Mouse (Mus musculus): Measurements from ENCODE around the gene Olfr91.
A peak's percentile ranks its signal among the peaks of the same experiment; 100 is the strongest.
"Not testable (repeated sequence)": the region's sequence is repeated elsewhere in the genome, so short reads cannot be mapped to it uniquely, and the experiment has no call there.

Gene Olfr91

GRCm38 (mm10) chr17:37098178-37098577 is at the start of gene Olfr91:
Olfr91 (minus strand) TSS chr17:37098278.
- DNase-seq (ENCODE audit: low read depth) = no peak

- DNase-seq (ENCODE audit: low read depth) = not testable (repeated sequence)
These were observed 33.3 kb upstream of the Olfr91 start for GRCm38 (mm10) chr17:37131366-37131765.

DNA sequence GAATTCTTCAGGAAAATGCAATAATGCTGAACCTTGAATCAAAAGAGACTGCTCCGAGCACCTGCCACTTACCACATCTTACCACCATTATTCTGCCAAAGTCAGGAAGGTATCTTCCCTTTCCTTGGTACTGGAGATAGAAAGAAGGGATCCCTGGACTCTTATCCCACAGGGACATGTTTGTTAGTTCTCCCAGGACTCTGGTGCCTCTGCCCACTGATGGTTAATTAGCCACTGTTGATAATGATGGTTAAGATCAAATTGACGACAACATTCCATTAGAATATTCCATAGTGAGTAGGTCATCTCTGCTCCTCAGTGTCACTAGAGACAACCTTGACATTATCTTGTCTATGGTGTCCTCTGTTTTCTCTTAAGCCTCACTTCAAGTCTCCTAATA is 21.9 kb upstream of the Olfr91 start, which contains the start of gene Olfr92:
Gene Olfr92, minus strand, starts transcription at position 101 of the 400 bp plus-strand sequence.
- no peak for DNase-seq (ENCODE audit: low read depth)

DNA sequence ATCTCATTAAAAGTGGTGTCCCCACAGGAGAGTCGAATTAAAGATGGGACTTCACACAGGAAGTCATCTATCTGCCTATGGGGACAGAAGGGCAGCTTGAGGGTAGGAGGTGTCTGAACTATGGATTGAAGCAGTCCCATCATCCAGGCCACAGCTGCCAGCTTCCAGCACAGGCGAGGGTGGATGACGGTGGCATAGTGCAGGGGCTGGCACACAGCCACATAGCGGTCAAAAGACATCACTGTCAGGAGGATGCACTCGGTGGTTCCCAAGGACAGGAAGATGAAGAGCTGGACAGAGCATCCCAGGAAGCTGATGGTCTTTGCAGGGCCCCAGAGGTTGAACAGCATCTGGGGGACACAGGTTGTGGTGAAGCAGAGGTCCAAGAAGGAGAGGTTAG is 4.8 kb downstream of the Olfr91 start:
- DNase-seq (ENCODE audit: low read depth) = no peak

- DNase-seq (ENCODE audit: low read depth) = no peak
These were observed 5.9 kb downstream of the Olfr91 start for GRCm38 (mm10) chr17:37092198-37092597.

DNA sequence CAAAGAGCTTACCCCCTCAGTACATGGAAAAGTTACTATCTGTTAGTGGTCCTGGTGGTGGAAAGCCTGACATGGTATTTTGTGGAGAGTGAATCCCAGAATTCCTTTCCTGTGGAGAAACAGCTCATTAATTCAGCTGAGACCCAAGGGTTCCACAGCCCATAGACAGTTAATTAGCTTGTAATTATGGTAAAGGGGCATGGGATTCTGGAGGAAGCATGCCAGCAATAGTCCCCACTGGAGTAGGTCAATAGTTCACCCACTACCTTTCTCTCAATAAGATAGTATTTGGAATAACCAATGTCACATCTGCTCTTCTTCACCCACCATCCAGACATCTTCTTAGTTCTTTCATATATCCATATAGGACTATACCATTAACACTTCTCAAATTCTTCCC is 9.7 kb downstream of the Olfr91 start, which contains the start of gene Olfr90:
Gene Olfr90, minus strand, starts transcription at position 101 of the 400 bp plus-strand sequence.
- no peak for DNase-seq (ENCODE audit: low read depth)

- DNase-seq (ENCODE audit: low read depth) = no peak
These were observed 12.5 kb downstream of the Olfr91 start for GRCm38 (mm10) chr17:37085545-37085944.

- no peak for DNase-seq (ENCODE audit: low read depth)
These were observed 13.4 kb downstream of the Olfr91 start for GRCm38 (mm10) chr17:37084632-37085031.

- DNase-seq (ENCODE audit: low read depth) = peak; percentile 68
These were observed 14.8 kb downstream of the Olfr91 start for GRCm38 (mm10) chr17:37083327-37083726.

- DNase-seq (ENCODE audit: low read depth) = no peak
These were observed 16.4 kb downstream of the Olfr91 start for GRCm38 (mm10) chr17:37081659-37082058.

- DNase-seq (ENCODE audit: low read depth) = no peak
These were observed 18.0 kb downstream of the Olfr91 start for GRCm38 (mm10) chr17:37080119-37080518.

DNA sequence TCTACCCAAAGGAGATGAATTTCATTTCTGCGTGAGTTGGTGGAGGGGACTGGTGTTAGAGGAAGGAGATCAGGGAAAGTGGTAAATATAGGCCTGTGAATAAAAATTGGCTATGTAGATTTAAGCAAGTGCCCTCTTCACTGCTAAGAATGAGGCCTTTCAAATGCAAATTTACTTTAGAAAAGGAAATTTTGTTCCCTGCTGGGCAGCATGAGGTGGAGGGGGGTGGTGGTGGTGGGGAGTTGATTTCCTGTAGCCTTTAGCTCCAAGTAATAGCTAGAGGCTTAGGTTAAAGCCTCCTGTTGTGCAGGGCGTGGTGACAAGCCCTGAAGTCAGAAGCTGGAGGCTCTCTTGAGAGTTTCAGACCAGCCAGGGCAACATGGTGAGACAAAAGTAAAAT is 19.1 kb downstream of the Olfr91 start:
- no peak for DNase-seq (ENCODE audit: low read depth)

DNA sequence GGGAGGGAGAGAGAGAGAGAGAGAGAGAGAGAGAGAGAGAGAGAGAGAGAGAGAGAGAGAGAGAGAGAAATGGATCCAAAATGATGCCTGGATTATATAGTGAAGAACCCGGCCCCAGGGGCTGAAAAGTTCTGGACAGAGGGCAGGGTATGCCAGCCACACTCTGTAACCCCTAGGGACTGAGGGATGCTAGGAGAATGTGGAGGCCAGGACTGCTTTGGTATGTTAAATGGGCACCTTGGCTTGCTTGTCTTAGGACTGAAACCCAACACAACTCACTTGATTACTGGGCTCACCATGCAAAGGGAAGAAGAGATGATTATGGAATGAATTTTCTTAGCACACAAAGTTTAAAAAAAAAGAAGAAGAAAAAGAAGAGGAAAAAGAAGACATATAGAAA is 19.9 kb downstream of the Olfr91 start:
- no peak for DNase-seq (ENCODE audit: low read depth)

DNA sequence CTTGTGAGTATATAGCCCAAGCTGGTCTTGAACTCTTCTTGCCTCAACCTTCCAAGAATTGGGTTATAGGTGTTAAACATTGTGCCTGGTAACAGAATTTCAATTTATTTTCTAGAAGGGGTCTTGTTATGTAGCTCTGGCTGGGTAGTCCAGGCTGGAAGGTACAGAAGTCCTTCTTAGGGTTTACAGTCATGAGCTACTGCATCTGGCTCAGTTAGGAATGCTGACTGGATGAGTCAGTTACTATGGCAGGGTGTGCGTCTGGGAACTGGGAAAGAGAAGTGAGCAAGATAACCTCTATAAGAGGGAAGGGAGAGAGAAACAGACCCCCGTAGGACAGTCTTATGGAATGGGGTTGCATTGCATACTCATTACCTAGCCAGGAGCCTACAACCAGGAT is 22.3 kb downstream of the Olfr91 start:
- no peak for DNase-seq (ENCODE audit: low read depth)

DNA sequence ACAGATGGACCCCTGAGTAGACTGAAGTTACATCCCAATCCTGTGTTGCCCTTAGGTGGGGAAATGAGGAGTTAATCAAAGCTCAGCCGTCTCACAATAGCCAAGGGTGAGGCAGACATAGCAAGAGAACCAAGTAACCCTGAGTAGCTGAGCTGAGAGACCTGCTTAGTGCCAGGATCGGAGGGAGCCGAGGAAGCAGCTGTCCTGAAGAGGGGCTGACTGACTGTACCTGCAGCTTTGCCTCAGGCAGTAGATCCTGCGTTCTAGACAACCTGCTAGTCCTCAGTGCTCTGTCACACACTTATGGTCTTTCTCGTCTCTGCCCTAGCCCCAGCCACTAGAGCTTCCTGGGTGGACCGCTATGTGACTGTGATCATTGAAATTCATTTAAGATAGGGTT is 22.9 kb downstream of the Olfr91 start:
- DNase-seq (ENCODE audit: low read depth) = no peak

DNA sequence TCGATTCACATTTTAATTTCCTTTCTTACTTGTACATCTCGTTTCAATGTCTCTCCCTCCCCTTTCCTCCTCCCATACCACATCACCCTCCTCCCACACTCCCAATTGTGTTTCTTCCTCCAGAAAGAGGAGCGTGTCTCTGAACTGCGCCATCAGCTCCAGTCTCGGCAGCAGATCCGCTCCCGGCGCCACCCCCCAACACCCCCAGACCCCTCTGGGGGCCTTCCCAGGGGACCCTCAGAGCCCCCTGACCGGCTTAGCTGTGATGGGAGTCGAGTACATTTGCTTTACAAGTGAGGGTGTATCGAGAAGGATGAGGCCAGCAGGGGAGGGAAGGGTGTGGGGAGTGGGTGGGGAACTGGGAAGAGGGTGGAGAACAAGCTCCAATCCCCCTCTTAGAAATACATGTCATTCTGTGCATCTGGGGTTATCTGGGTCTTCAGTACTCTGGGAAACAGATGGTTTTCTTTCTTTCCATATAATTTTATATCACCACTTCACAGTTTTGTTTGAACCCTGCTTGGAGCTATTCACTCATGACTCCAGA is 25.3 kb downstream of the Olfr91 start:
- DNase-seq (ENCODE audit: low read depth) = no peak

GRCm38 (mm10) chr17:37072080-37072729 is 25.9 kb downstream of the Olfr91 start:
- DNase-seq (ENCODE audit: low read depth) = no peak

DNA sequence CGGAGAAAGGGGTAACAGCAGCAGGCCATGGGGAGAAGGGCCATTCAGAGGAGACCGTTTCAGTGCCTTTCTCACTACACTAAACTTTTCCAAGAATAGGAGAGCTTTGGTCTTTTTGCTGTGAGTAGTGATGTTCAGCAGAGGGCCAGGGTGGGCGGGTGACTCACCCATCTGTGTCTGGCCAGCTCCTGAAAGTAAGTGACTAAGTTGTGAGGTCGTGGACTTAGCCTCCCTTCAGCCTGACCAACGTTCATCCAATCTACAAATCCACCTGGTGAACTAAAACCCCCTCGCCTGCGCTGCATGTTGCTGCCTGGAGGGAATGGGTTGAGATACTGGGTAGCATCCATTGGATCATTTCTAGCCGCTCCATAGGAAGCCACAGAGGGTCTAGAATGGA is 28.0 kb downstream of the Olfr91 start:
- DNase-seq (ENCODE audit: low read depth) = no peak

- DNase-seq (ENCODE audit: low read depth) = no peak
These were observed 30.2 kb downstream of the Olfr91 start for GRCm38 (mm10) chr17:37067861-37068260.

DNA sequence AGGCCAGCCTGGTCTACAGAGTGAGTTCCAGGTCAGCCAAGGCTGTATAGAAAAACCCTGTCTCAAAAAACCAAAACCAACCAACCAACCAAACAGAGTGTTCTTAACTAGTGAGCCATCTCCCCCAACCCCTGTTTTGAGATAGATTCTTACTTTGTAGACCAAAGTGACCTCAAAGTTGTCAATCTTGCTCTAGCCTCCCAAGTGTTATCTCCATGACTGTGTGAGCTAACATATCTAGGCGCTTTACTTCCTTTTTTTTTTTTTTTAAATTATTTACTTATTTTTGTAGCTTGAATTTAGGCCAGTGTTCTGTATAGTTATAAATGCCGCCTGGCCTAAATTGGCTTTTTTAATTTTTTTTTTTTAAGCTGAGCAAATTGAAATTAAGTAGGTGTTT is 32.1 kb downstream of the Olfr91 start:
- DNase-seq (ENCODE audit: low read depth) = no peak

GRCm38 (mm10) chr17:37063686-37064495 is 34.2 kb downstream of the Olfr91 start:
- no peak for DNase-seq (ENCODE audit: low read depth)

DNA sequence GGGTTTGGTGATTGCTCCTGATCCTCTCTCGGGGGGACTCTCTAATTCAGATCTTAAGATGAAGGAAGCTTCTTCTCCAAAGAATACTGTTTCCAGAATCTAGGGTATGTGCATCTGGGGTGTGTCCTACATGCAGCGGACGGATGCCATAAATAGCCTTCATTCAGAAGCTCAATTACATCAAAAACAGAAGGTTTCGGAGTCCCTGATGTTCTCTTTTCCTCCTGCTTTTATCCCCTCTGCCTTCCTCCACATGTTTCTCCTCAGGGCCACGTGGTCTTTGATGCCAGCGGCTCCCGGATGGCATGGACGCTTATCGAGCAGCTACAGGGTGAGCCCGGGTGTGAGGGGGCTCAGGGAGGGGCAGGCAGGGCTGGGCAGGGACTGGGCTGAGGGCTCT is 35.0 kb downstream of the Olfr91 start:
- no peak for DNase-seq (ENCODE audit: low read depth)

- DNase-seq (ENCODE audit: low read depth) = no peak
These were observed 35.9 kb downstream of the Olfr91 start for GRCm38 (mm10) chr17:37062101-37062641.
